Mouse (Mus musculus) intestine, postnatal 0 days (tissue): ENCODE data around the gene Oprd1. TPM values are rescaled to one million over a fixed set of nuclear protein-coding genes. Genes with fewer than 3 reads are reported as not detected.
A peak's percentile ranks its signal among the peaks of the same experiment; 100 is the strongest.

Experiments used
- ATAC-seq: fragments of 200-750 bp; cut with Nextera tagmentation; 2 replicates; pipeline ENCODE4 v1.8.0; 2017; ENCODE audit warnings: mild to moderate bottlenecking, moderate TSS enrichment, moderate library complexity
- H3K27ac ChIP-seq: fragments of 300-500 bp; sonication (generic); 2 replicates; pipeline ENCODE4 v1.5.1; 2014; ENCODE audit warnings: mild to moderate bottlenecking, low read depth, low read length, moderate library complexity
- H3K27me3 ChIP-seq: fragments of 300-500 bp; sonication (generic); replicated peaks from 2 replicates; pipeline ENCODE4 v1.6.1; 2014; ENCODE audit warnings: low read length, mixed read lengths; ENCODE audit not compliant: control insufficient read depth, insufficient read depth
- H3K36me3 ChIP-seq: fragments of 300-500 bp; sonication (generic); 2 replicates; pipeline ENCODE4 v1.6.1; 2014; ENCODE audit warnings: mild to moderate bottlenecking, moderate library complexity; ENCODE audit not compliant: control insufficient read depth, insufficient read depth
- H3K4me1 ChIP-seq: fragments of 300-500 bp; sonication (generic); replicated peaks from 2 replicates; pipeline ENCODE4 v1.6.1; 2014; ENCODE audit warnings: antibody characterized with exemption, low read length, mixed read lengths; ENCODE audit not compliant: control insufficient read depth, insufficient read depth
- H3K4me2 ChIP-seq: fragments of 300-500 bp; sonication (generic); replicated peaks from 2 replicates; pipeline ENCODE4 v1.6.1; 2014; ENCODE audit warnings: low read depth, mild to moderate bottlenecking, moderate library complexity
- H3K4me3 ChIP-seq: fragments of 300-500 bp; sonication (generic); 2 replicates; pipeline ENCODE4 v1.5.1; 2014; ENCODE audit warnings: low read depth, low read length
- H3K9ac ChIP-seq: fragments of 300-500 bp; sonication (generic); 2 replicates; pipeline ENCODE4 v1.6.1; 2014; ENCODE audit warnings: mild to moderate bottlenecking, low read depth, low read length
- H3K9me3 ChIP-seq: fragments of 300-500 bp; sonication (generic); 2 replicates; pipeline ENCODE4 v1.6.1; 2016; ENCODE audit warnings: mixed run types; ENCODE audit not compliant: control insufficient read depth
- CTCF ChIP-seq: sonication (generic); IDR thresholded peaks from 2 replicates; pipeline ENCODE4 v1.5.1; 2016; ENCODE audit warnings: low read depth, mild to moderate bottlenecking, control low read depth, antibody characterized with exemption, moderate library complexity
- WGBS: fragments of 180-500 bp; shearing (Covaris S2); extraction: QIAGEN DNeasy Blood & Tissue Kit; methylation state at CpG from one replicate; pipeline ENCODE4 v1.1.7; 2014; 5-methylcytosine and 5-hydroxymethylcytosine counted together
- polyA plus RNA-seq: library from polyadenylated mRNA; unstranded; fragments of >200 nt; fragmentation: Nextera tagmentation; extraction: Ambion mirVana; gene quantifications from 2 replicates; pipeline ENCODE4 v1.2.1, GENCODE M21; 2015

Oprd1 gene
- polyA plus RNA-seq, 1 experiment from 2014 or later, result 0.29 TPM

DNA sequence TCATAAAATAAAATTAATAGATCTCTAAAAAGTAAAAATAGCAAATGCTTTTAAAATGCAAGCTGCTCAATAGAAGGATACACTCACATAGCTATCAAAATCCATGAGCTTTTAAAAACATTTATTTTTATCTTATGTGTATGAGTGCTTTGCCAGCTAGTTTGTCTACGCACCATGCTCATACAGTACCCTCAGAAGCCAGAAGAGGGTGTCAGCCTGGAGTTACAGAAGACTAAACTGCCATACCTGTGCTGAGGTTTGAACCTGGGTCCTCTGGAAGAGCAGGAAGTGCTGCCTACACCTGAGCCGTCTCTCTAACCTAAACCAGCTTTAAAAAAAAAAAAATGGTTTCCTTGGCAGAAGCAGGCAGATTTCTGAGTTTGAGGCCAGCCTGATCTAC, 5.6 kb downstream of the Oprd1 start:
- Histone ChIP-seq H3K27me3 (peaks cover 18% of the 10 kb centered on the region; the same call in 1 of the 2 replicates), H3K4me2 (no peak overlapping the region), H3K9me3 (no peaks in the 10 kb centered on the region), H3K27ac (no peak overlapping the region), H3K4me3 (no peak overlapping the region), H3K9ac (no peak overlapping the region), H3K4me1 (no peaks in the 10 kb centered on the region), H3K36me3 (no peaks in the 10 kb centered on the region)
- TF ChIP-seq CTCF, result 0 out of 2 replicates have a peak, but pooled peaks have one; percentile 6
- 93% methylated on average over 2 of the region's 2 CpGs for WGBS
- ATAC-seq, result no peak

DNA sequence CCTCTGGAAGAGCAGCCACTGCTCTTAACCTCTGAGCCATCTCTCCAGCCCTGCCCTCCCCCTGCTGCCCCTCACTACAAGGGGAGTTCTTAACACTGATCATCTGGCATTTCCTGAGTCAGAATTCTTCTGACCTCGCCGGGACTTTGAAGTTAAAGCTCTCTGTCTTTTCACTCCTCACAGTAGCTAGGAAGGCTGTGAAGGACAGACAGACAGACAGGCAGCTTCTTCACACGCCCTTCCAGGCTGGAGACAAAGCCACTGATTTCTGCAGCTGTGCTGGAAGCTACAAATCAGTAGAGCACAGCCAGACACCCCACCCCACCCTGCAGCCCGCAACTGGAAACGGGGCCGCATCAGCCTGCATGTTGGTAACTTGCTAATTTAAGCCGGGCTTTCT, 7.3 kb downstream of the Oprd1 start:
- Histone ChIP-seq H3K4me3 (no peak overlapping the region), H3K36me3 (no peaks in the 10 kb centered on the region), H3K27me3 (0 out of 2 replicates have a peak, but pooled peaks cover 3% of the 10 kb centered on the region), H3K4me1 (no peaks in the 10 kb centered on the region), H3K9me3 (no peaks in the 10 kb centered on the region), H3K4me2 (no peak overlapping the region), H3K9ac (no peak overlapping the region), H3K27ac (no peak overlapping the region)
- ATAC-seq, result no peak
- 84% methylated on average over 7 of the region's 7 CpGs for WGBS
- TF ChIP-seq CTCF, result no peak

DNA sequence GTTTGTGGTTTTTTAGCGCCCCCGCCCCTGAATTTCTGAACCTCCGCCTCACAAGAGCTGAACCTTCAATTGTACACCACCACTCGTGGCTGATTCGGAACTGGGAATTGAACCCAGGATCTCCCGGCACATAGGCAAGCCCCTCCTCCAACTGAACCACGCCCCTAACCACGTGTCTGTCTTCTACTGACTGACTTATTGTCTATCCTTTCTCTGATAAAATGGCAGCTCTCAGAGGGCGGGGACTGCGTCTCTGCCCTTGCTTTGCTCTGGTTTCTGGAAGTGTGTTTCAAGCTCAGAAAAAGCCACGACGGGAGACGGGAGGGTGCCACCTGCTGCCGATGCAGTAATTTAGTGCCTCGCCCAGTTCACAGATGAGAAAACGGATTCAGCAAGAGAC, 10.4 kb downstream of the Oprd1 start:
- H3K36me3 ChIP-seq, result no peaks in the 10 kb centered on the region
- H3K4me1 ChIP-seq, result peaks cover 2% of the 10 kb centered on the region; the same call in 1 of the 2 replicates
- H3K4me2 ChIP-seq, result no peak overlapping the region
- H3K9ac ChIP-seq, result no peak overlapping the region
- no peak overlapping the region for H3K4me3 ChIP-seq
- H3K27ac ChIP-seq, result no peak overlapping the region
- no peaks in the 10 kb centered on the region for H3K9me3 ChIP-seq
- WGBS, result 60% methylated on average over 16 of the region's 16 CpGs
- TF ChIP-seq CTCF, result peak; percentile 42
- ATAC-seq, result no peak
- H3K27me3 ChIP-seq, result no peaks in the 10 kb centered on the region

DNA sequence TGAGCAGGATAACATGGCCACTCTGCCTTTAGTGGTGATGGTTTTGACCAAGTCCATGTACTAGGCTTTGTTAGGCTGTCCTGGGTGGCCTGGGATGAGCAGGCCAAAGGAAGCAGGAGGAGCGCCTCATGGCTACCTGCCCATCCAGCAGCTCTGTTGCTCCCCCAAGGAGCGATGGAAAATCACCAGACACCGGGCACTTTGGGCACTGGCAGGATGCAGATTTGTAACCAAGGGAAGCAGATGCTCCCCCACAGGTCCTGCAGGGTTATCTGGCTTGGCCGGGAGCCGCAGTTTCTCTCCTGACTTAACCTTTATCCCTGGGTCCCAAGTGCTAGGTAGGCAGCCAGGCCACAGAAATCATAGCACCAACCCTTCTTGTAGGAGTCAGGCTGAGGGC, 10.9 kb downstream of the Oprd1 start:
- peak overlapping the region; percentile 3; the same call in 1 of the 2 replicates for H3K27ac ChIP-seq
- no peaks in the 10 kb centered on the region for H3K27me3 ChIP-seq
- no peak for ATAC-seq
- no peaks in the 10 kb centered on the region for H3K9me3 ChIP-seq
- H3K9ac ChIP-seq, result no peak overlapping the region
- 80% methylated on average over 5 of the region's 5 CpGs for WGBS
- no peak for TF ChIP-seq CTCF
- H3K4me1 ChIP-seq, result peaks cover 2% of the 10 kb centered on the region; the same call in 1 of the 2 replicates
- H3K4me2 ChIP-seq, result no peak overlapping the region
- H3K36me3 ChIP-seq, result no peaks in the 10 kb centered on the region
- H3K4me3 ChIP-seq, result no peak overlapping the region

DNA sequence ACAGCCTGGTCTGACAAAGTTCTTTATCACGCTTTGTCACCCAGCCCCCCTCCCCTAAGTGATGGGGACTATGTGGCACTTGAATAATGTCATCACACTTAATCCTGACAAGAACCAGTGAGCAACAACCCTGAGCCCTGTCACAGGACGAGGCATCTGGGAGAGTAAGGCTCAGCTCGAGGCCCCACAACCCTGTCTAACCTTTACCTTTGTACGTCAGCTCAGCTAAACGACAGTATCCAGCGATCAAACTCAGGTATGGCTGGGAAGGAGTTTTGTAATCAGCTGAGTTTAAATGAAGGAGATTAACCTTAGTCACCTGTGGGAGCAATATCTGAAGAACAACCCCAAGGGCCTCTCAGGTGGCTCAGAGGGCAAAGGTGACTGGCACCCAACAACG, 12.0 kb downstream of the Oprd1 start:
- Histone ChIP-seq H3K9ac (no peak overlapping the region), H3K27ac (peak overlapping the region; percentile 82), H3K27me3 (no peaks in the 10 kb centered on the region), H3K9me3 (no peaks in the 10 kb centered on the region), H3K4me1 (peaks cover 2% of the 10 kb centered on the region; the same call in 1 of the 2 replicates), H3K4me2 (0 out of 2 replicates have a peak overlapping the region, but pooled peaks have one; percentile 21), H3K4me3 (no peak overlapping the region), H3K36me3 (no peaks in the 10 kb centered on the region)
- TF ChIP-seq CTCF, result no peak
- WGBS, result 43% methylated on average over 7 of the region's 7 CpGs
- ATAC-seq, result peak; percentile 85

DNA sequence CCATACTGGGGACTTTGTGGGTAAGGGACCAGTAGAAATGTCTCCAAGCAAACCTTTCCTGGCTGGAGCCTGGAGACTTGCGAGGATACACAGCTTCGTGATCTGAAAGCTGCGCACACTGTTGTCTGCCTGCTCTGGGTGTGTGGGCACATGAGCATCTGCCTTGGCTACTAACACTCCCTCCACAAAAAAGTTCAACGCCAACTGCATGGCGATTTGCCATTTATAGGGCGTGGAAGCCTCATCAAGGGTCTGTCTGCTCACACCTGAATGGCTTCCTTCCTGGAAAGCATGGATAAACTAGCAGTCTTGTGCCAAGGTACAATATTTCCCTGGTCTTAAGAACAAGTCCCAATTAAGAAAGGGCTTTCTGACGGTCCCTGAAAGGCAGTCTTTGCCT, 12.5 kb downstream of the Oprd1 start:
- no peak for TF ChIP-seq CTCF
- Histone ChIP-seq H3K4me1 (peaks cover 2% of the 10 kb centered on the region; the same call in 1 of the 2 replicates), H3K9ac (no peak overlapping the region), H3K4me2 (no peak overlapping the region), H3K9me3 (no peaks in the 10 kb centered on the region), H3K27ac (peak overlapping the region; percentile 82), H3K4me3 (no peak overlapping the region), H3K36me3 (no peaks in the 10 kb centered on the region), H3K27me3 (no peaks in the 10 kb centered on the region)
- 82% methylated on average over 7 of the region's 7 CpGs for WGBS
- ATAC-seq, result no peak

DNA sequence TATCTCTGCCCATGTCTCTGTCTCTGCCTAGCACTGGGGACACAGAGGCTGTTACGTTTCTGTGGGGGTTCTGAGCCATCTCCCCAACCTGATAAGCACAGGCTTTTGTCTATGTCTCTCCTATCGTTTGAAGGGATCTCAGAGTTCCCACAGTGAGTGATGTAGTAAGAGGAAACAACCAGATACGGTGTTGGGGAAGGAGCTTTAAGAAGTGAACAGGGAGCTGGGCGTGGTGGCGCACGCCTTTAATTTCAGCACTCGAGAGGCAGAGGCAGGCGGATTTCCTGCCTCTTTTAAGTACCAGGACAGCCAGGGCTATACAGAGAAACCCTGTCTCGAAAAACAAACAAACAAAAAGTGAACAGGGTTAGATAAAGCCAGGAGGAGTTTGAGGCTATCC, 13.2 kb downstream of the Oprd1 start:
- no peak for TF ChIP-seq CTCF
- H3K4me1 ChIP-seq, result peaks cover 2% of the 10 kb centered on the region; the same call in 1 of the 2 replicates
- ATAC-seq, result no peak
- H3K9me3 ChIP-seq, result no peaks in the 10 kb centered on the region
- no peaks in the 10 kb centered on the region for H3K27me3 ChIP-seq
- no peaks in the 10 kb centered on the region for H3K36me3 ChIP-seq
- peak overlapping the region; percentile 82; the same call in 1 of the 2 replicates for H3K27ac ChIP-seq
- no peak overlapping the region for H3K4me3 ChIP-seq
- no peak overlapping the region for H3K9ac ChIP-seq
- WGBS, result 81% methylated on average over 9 of the region's 9 CpGs
- no peak overlapping the region for H3K4me2 ChIP-seq
